Mouse (Mus musculus): ENCODE data around the gene BC024978.

DNA sequence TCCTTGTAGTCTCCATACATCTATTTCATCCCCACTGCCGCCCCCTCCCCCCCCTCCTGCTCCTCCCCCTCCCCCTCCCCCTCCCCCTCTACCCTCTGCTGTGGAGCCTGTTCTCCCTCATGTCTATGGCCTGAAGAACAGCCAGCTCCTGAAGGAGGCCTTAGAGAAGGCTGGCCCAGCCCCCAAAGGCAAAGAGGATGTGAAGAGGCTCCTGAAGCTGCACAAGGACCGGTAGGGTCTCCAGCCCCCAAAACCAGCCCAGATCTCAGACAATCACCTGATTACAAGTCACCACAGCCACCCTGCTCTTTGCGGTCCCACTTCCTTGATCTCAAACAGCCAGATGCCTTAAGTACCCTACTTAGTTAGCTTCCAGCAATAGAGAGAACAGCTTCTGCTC, 1.6 kb downstream of the BC024978 start:
- TF ChIP-seq CTCF (IDR thresholded peaks at IDR 0.05; ENCODE audit: low read depth), result no peak
- TF ChIP-seq EP300 (optimal IDR thresholded peaks at IDR 0.05), result no peak

Measured in stomach, postnatal 0 days (tissue).